Mouse (Mus musculus) kidney, embryonic 14.5 days (tissue): ENCODE measurements around the gene Csmd2. TPM values are rescaled to one million over a fixed set of nuclear protein-coding genes. Genes with fewer than 3 reads are reported as not detected.

ENCODE experiments used
- ATAC-seq: fragments of 200-750 bp; cut with Nextera tagmentation; 2 replicates; pipeline ENCODE4 v1.8.0; 2017; ENCODE audit warnings: moderate number of reproducible peaks, mild to moderate bottlenecking, moderate TSS enrichment, moderate library complexity; ENCODE audit not compliant: low FRiP score, low TSS enrichment
- H3K27ac ChIP-seq: fragments of 300-500 bp; sonication (generic); 2 replicates; pipeline ENCODE4 v1.5.1; 2014; ENCODE audit warnings: low read depth, mild to moderate bottlenecking, low read length, moderate library complexity, mixed read lengths
- H3K27me3 ChIP-seq: fragments of 300-500 bp; sonication (generic); 2 replicates; pipeline ENCODE4 v1.6.1; 2014; ENCODE audit warnings: mild to moderate bottlenecking, low read length; ENCODE audit not compliant: control insufficient read depth, insufficient read depth
- H3K36me3 ChIP-seq: fragments of 300-500 bp; sonication (generic); 2 replicates; pipeline ENCODE4 v1.6.1; 2014; ENCODE audit warnings: low read length, mixed read lengths; ENCODE audit not compliant: control insufficient read depth, insufficient read depth
- H3K4me1 ChIP-seq: fragments of 300-500 bp; sonication (generic); 2 replicates; pipeline ENCODE4 v1.6.1; 2014; ENCODE audit warnings: low read length, mixed read lengths; ENCODE audit not compliant: control insufficient read depth, insufficient read depth
- H3K4me2 ChIP-seq: fragments of 300-500 bp; sonication (generic); replicated peaks from 2 replicates; pipeline ENCODE4 v1.6.1; 2014; ENCODE audit warnings: low read depth, mild to moderate bottlenecking, low read length
- H3K4me3 ChIP-seq: fragments of 300-500 bp; sonication (generic); 2 replicates; pipeline ENCODE4 v1.5.1; 2014; ENCODE audit warnings: mild to moderate bottlenecking, low read length
- H3K9ac ChIP-seq: fragments of 300-500 bp; sonication (generic); 2 replicates; pipeline ENCODE4 v1.6.1; 2014; ENCODE audit warnings: low read depth, mild to moderate bottlenecking, low read length, moderate library complexity
- H3K9me3 ChIP-seq: fragments of 300-500 bp; sonication (generic); 2 replicates; pipeline ENCODE4 v1.6.1; 2016; ENCODE audit warnings: low read length; ENCODE audit not compliant: control insufficient read depth
- whole genome bisulfite sequencing: fragments of 180-500 bp; shearing (Covaris S2); extraction: QIAGEN DNeasy Blood & Tissue Kit; methylation state at CpG from one replicate; pipeline ENCODE4 v1.1.7; 2014; 5-methylcytosine and 5-hydroxymethylcytosine counted together
- polyA plus RNA-seq: library from polyadenylated mRNA; unstranded; fragments of >200 nt; fragmentation: Nextera tagmentation; extraction: Ambion mirVana; gene quantifications from 2 replicates; pipeline ENCODE4 v1.2.1, GENCODE M21; 2014

Csmd2 gene
- polyA plus RNA-seq, 1 experiment from 2014 or later: 0.01 TPM

GRCm38 (mm10) chr4:128378946-128379345 lies 391.3 kb downstream of the Csmd2 start:
- 86% methylated on average over 2 of the region's 2 CpGs for WGBS
- no peaks in the 10 kb centered on the region for H3K4me1 ChIP-seq
- no peak for ATAC-seq
- H3K4me2 ChIP-seq: no peak overlapping the region
- H3K27ac ChIP-seq: no peak overlapping the region
- H3K4me3 ChIP-seq: no peak overlapping the region
- H3K27me3 ChIP-seq: no peaks in the 10 kb centered on the region
- no peak overlapping the region for H3K9ac ChIP-seq
- no peaks in the 10 kb centered on the region for H3K9me3 ChIP-seq
- no peaks in the 10 kb centered on the region for H3K36me3 ChIP-seq

GRCm38 (mm10) chr4:128381331-128381730 lies 393.7 kb downstream of the Csmd2 start:
- H3K4me3 ChIP-seq: no peak overlapping the region
- ATAC-seq: no peak

GRCm38 (mm10) chr4:128383800-128384199 lies 396.1 kb downstream of the Csmd2 start:
- no peaks in the 10 kb centered on the region for H3K36me3 ChIP-seq
- H3K9me3 ChIP-seq: no peaks in the 10 kb centered on the region
- no peak overlapping the region for H3K27ac ChIP-seq
- ATAC-seq: no peak
- H3K27me3 ChIP-seq: no peaks in the 10 kb centered on the region
- H3K4me2 ChIP-seq: no peak overlapping the region
- no peak overlapping the region for H3K9ac ChIP-seq
- no peaks in the 10 kb centered on the region for H3K4me1 ChIP-seq
- no peak overlapping the region for H3K4me3 ChIP-seq
- WGBS: 85% methylated on average over 7 of the region's 7 CpGs

More at GRCm38 (mm10) chr4:128381331-128381730, 393.7 kb downstream of the Csmd2 start:
- no peaks in the 10 kb centered on the region for H3K36me3 ChIP-seq
- H3K9me3 ChIP-seq: no peaks in the 10 kb centered on the region
- H3K4me2 ChIP-seq: no peak overlapping the region
- no peak overlapping the region for H3K27ac ChIP-seq
- no peak overlapping the region for H3K9ac ChIP-seq
- H3K27me3 ChIP-seq: no peaks in the 10 kb centered on the region
- 85% methylated on average over 6 of the region's 6 CpGs for WGBS
- no peaks in the 10 kb centered on the region for H3K4me1 ChIP-seq

- H3K9me3 ChIP-seq: no peaks in the 10 kb centered on the region
- 92% methylated on average over 5 of the region's 5 CpGs for WGBS
- no peak overlapping the region for H3K9ac ChIP-seq
- no peaks in the 10 kb centered on the region for H3K27me3 ChIP-seq
- H3K4me2 ChIP-seq: no peak overlapping the region
- H3K4me3 ChIP-seq: no peak overlapping the region
- ATAC-seq: no peak
- peaks cover 6% of the 10 kb centered on the region; the same call in 1 of the 2 replicates for H3K4me1 ChIP-seq
- H3K27ac ChIP-seq: no peak overlapping the region
- H3K36me3 ChIP-seq: no peaks in the 10 kb centered on the region
These were observed 403.8 kb downstream of the Csmd2 start for GRCm38 (mm10) chr4:128391484-128391883.

- H3K27ac ChIP-seq: no peak overlapping the region
- H3K4me2 ChIP-seq: no peak overlapping the region
- no peak overlapping the region for H3K9ac ChIP-seq
- peaks cover 6% of the 10 kb centered on the region; the same call in 1 of the 2 replicates for H3K4me1 ChIP-seq
- no peak for ATAC-seq
- no peaks in the 10 kb centered on the region for H3K36me3 ChIP-seq
- no peaks in the 10 kb centered on the region for H3K9me3 ChIP-seq
- H3K4me3 ChIP-seq: no peak overlapping the region
- no peaks in the 10 kb centered on the region for H3K27me3 ChIP-seq
- WGBS: 42% methylated on average over 3 of the region's 3 CpGs
These were observed 404.6 kb downstream of the Csmd2 start for GRCm38 (mm10) chr4:128392279-128392678.

GRCm38 (mm10) chr4:128393864-128394263 lies 406.2 kb downstream of the Csmd2 start:
- WGBS: 72% methylated on average over 4 of the region's 4 CpGs
- no peak overlapping the region for H3K4me2 ChIP-seq
- no peaks in the 10 kb centered on the region for H3K36me3 ChIP-seq
- H3K9me3 ChIP-seq: no peaks in the 10 kb centered on the region
- H3K27me3 ChIP-seq: no peaks in the 10 kb centered on the region
- H3K9ac ChIP-seq: no peak overlapping the region
- peaks cover 6% of the 10 kb centered on the region; the same call in 1 of the 2 replicates for H3K4me1 ChIP-seq
- H3K4me3 ChIP-seq: no peak overlapping the region
- no peak overlapping the region for H3K27ac ChIP-seq
- ATAC-seq: no peak

- Histone ChIP-seq H3K4me1 (peaks cover 6% of the 10 kb centered on the region; the same call in 1 of the 2 replicates), H3K27me3 (no peaks in the 10 kb centered on the region)
These were observed 409.0 kb downstream of the Csmd2 start for GRCm38 (mm10) chr4:128396616-128397015.

GRCm38 (mm10) chr4:128397804-128398203 lies 410.1 kb downstream of the Csmd2 start:
- Histone ChIP-seq H3K36me3 (no peaks in the 10 kb centered on the region), H3K4me1 (no peaks in the 10 kb centered on the region), H3K4me2 (no peak overlapping the region), H3K9me3 (no peaks in the 10 kb centered on the region), H3K9ac (no peak overlapping the region), H3K4me3 (no peak overlapping the region), H3K27ac (no peak overlapping the region), H3K27me3 (no peaks in the 10 kb centered on the region)
- ATAC-seq: no peak
- 55% methylated on average over 7 of the region's 7 CpGs for WGBS

More at GRCm38 (mm10) chr4:128396616-128397015, 409.0 kb downstream of the Csmd2 start:
- Histone ChIP-seq H3K36me3 (no peaks in the 10 kb centered on the region), H3K4me2 (no peak overlapping the region), H3K9me3 (no peaks in the 10 kb centered on the region), H3K9ac (no peak overlapping the region), H3K27ac (no peak overlapping the region), H3K4me3 (no peak overlapping the region)
- no peak for ATAC-seq
- 76% methylated on average over 5 of the region's 5 CpGs for WGBS

GRCm38 (mm10) chr4:128398948-128399347 lies 411.3 kb downstream of the Csmd2 start:
- no peak overlapping the region for H3K9ac ChIP-seq
- no peak overlapping the region for H3K4me3 ChIP-seq
- H3K9me3 ChIP-seq: no peaks in the 10 kb centered on the region
- H3K27ac ChIP-seq: no peak overlapping the region
- H3K4me2 ChIP-seq: no peak overlapping the region
- H3K36me3 ChIP-seq: no peaks in the 10 kb centered on the region
- H3K27me3 ChIP-seq: no peaks in the 10 kb centered on the region
- no peak for ATAC-seq
- WGBS: 50% methylated on average over 7 of the region's 7 CpGs
- H3K4me1 ChIP-seq: no peaks in the 10 kb centered on the region
